Mouse (Mus musculus) adrenal gland, postnatal 14 days (tissue): Measurements from ENCODE around the gene Slc41a3. TPM values are rescaled to one million over a fixed set of nuclear protein-coding genes. Genes with fewer than 3 reads are reported as not detected.
A peak's percentile ranks its signal among the peaks of the same experiment; 100 is the strongest.

ENCODE experiments used
- DNase-seq: peaks from one replicate; pipeline ENCODE4 v3.0.0; 2021; ENCODE audit warnings: mixed read lengths
- microRNA-seq, 2 experiments: library from miRNA; unstranded; fragments of <30 nt; microRNA quantifications; one replicate each; pipeline ENCODE4 v1.2.0; 2021
- total RNA-seq: library from RNA; stranded (reverse); gene quantifications from 2 replicates; pipeline ENCODE4 v1.2.3, GENCODE M21; 2021

The Slc41a3 gene
- total RNA-seq, 1 experiment from 2014 or later = 25.2 TPM

DNA sequence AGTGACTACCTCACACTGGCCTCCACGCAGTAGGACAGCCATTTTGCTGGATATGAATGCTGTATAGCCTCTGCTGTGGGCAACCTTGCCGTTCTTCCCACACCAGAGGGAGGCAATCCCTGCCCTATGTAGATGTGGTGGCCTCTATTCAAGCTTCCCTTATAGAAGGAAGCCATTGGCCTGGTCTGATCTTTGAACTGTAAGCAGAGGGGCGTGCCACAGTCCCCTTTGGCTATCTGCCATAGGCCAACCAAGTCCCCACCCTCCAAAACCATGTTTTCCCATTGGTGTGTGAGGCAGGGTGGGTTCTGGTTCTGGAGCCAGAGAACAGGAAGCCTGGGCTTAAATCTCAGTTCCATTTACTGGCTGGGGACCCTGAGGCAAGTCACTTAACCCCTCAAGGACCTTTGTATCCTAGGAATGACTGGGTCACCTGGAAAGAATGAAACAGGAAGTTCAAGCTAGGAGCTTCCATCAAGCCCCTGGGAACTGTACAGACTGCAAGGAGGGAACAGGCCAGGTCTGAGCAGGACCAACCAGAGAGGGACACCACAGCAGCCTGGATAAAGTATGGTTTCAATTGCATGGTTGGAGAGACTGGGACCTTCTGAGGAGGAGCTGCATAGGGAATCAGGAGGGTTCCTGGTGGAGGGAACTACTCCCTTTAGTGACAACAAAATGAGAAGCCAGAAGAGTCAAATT lies 79.5 kb downstream of the Slc41a3 start:
- DNase-seq = no peak

GRCm38 (mm10) chr6:90686812-90687211 lies 82.3 kb downstream of the Slc41a3 start:
- DNase-seq = no peak

GRCm38 (mm10) chr6:90688003-90688402 lies 83.5 kb downstream of the Slc41a3 start:
- DNase-seq = no peak

DNA sequence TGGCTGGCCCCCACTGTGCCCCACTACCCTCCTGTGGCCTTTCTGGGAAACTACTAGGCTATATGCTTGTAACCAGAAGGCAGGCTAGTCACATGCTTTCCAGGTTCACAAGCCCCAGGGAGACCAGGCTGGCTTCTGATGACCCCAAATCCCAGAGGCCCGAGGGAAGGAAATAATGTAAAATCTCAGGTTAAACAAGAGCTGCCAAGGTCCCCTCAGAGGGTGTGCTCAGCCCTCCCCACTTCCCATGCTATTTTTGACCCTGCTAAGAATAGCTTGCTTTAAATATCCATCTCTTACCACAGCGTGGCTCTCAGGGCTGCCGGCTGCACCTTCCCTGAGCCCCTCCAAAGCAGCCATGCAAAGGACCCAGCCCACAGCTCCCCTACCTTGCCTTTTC lies 84.2 kb downstream of the Slc41a3 start:
- DNase-seq = no peak

GRCm38 (mm10) chr6:90689500-90689899 lies 85.0 kb downstream of the Slc41a3 start:
- no peak for DNase-seq

GRCm38 (mm10) chr6:90691935-90692334 lies 87.4 kb downstream of the Slc41a3 start:
- DNase-seq = peak; percentile 61

DNA sequence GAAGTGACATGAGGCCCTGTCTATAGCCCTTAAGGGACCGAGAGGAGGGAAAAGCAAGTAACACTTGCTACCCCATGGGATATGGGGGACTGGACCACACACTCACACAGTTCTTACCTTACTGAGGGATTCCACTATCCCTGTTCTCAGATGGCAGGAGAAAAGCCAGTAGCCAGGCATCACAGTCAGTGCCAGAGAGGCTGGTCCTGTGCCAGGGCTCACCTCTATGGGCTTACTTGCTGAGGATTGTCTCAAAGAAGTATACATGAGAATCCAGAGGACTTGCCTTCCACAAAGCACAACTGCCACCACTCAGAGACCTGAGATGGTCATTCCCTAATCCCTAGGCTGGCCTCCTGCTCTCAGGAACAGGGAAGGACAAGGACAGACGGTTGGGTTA lies 87.9 kb downstream of the Slc41a3 start:
- no peak for DNase-seq

- DNase-seq = peak; percentile 54
Observed at GRCm38 (mm10) chr6:90695754-90696153, 91.2 kb downstream of the Slc41a3 start.

Small RNA genes within 50 kb of the gene (microRNA-seq; reads per million reads assigned to microRNA genes)
- 0 reads per million in 2 experiments for gene Gm24816

Other genes starting within 250 kb of the Slc41a3 start
- 20.0 and 20.2 TPM in 2 replicates for gene Zxdc, start 235.2 kb upstream of the Slc41a3 start, total RNA-seq
- 0.67 and 1.4 TPM in 2 replicates for gene Cfap100, start 175.9 kb upstream of the Slc41a3 start, total RNA-seq
- gene Klf15, start 142.1 kb upstream of the Slc41a3 start, total RNA-seq = 38.0 and 40.0 TPM in 2 replicates
- gene Aldh1l1, start 118.3 kb upstream of the Slc41a3 start, total RNA-seq = 66.2 and 130 TPM in 2 replicates